Mouse (Mus musculus) limb, embryonic 14.5 days (tissue): ENCODE results near the gene Etfdh. TPM values are rescaled to one million over a fixed set of nuclear protein-coding genes. Genes with fewer than 3 reads are reported as not detected.
"Not testable (repeated sequence)": the region's sequence is repeated elsewhere in the genome, so short reads cannot be mapped to it uniquely, and the experiment has no call there.

ENCODE experiments used
- ATAC-seq: fragments of 200-750 bp; cut with Nextera tagmentation; 2 replicates; pipeline ENCODE4 v1.8.0; 2017; ENCODE audit warnings: low read depth, moderate number of reproducible peaks, moderate TSS enrichment; ENCODE audit not compliant: low FRiP score
- DNase-seq: peaks from one replicate; pipeline ENCODE4 v3.0.0-alpha.2; 2015; ENCODE audit warnings: low spot score
- H3K27ac ChIP-seq: fragments of 300-500 bp; sonication (generic); replicated peaks from 2 replicates; pipeline ENCODE4 v1.5.1; 2014; ENCODE audit warnings: low read depth, mild to moderate bottlenecking, low read length, moderate library complexity, mixed read lengths
- H3K27me3 ChIP-seq: fragments of 300-500 bp; sonication (generic); 2 replicates; pipeline ENCODE4 v1.6.1; 2014; ENCODE audit warnings: low read length, mixed read lengths; ENCODE audit not compliant: control insufficient read depth, insufficient read depth
- H3K36me3 ChIP-seq: fragments of 300-500 bp; sonication (generic); 2 replicates; pipeline ENCODE4 v1.6.1; 2014; ENCODE audit warnings: mild to moderate bottlenecking, low read length, moderate library complexity, mixed read lengths; ENCODE audit not compliant: control insufficient read depth, insufficient read depth
- H3K4me1 ChIP-seq: fragments of 300-500 bp; sonication (generic); 2 replicates; pipeline ENCODE4 v1.6.1; 2014; ENCODE audit warnings: antibody characterized with exemption, low read length, mixed read lengths; ENCODE audit not compliant: control insufficient read depth, insufficient read depth
- H3K4me2 ChIP-seq: fragments of 300-500 bp; sonication (generic); replicated peaks from 2 replicates; pipeline ENCODE4 v1.6.1; 2014; ENCODE audit warnings: low read depth, mild to moderate bottlenecking, low read length, moderate library complexity; ENCODE audit not compliant: severe bottlenecking
- H3K4me3 ChIP-seq: fragments of 300-500 bp; sonication (generic); replicated peaks from 2 replicates; pipeline ENCODE4 v1.5.1; 2014; ENCODE audit warnings: low read length
- H3K9ac ChIP-seq: fragments of 300-500 bp; sonication (generic); 2 replicates; pipeline ENCODE4 v1.6.1; 2014; ENCODE audit warnings: mild to moderate bottlenecking, low read depth, low read length, moderate library complexity; ENCODE audit not compliant: severe bottlenecking
- H3K9me3 ChIP-seq: fragments of 300-500 bp; sonication (generic); 2 replicates; pipeline ENCODE4 v1.6.1; 2016; ENCODE audit warnings: low read length; ENCODE audit not compliant: control insufficient read depth
- POLR2A ChIP-seq: fragments of 200-500 bp; IDR thresholded peaks from 2 replicates; pipeline ENCODE4 v1.8.0; 2012; ENCODE audit warnings: inconsistent platforms, mild to moderate bottlenecking, moderate library complexity, borderline replicate concordance; ENCODE audit not compliant: insufficient read depth, insufficient read length; ENCODE audit errors: extremely low read depth
- WGBS: fragments of 180-500 bp; shearing (Covaris S2); extraction: QIAGEN DNeasy Blood & Tissue Kit; methylation state at CpG from one replicate; pipeline ENCODE4 v1.1.7; 2014; 5-methylcytosine and 5-hydroxymethylcytosine counted together
- polyA plus RNA-seq, 2 experiments: library from polyadenylated mRNA; depleted of rRNA in 1 of 2; stranded (reverse) in 1 of 2; unstranded in 1 of 2; fragments of >200 nt; fragmentation: Nextera tagmentation in 1 of 2; extraction: Ambion mirVana in 1 of 2; gene quantifications; 2 replicates each; pipeline versions ENCODE4 v1.2.1 to v1.2.3; 2012 to 2014

Etfdh gene
- polyA plus RNA-seq, 2 experiments: 37.5 to 54.1 TPM

GRCm38 (mm10) chr3:79576865-79577264 is 52.4 kb downstream of the Etfdh start:
- 0 out of 2 replicates have a peak overlapping the region, but pooled peaks have one; percentile 16 for H3K9ac ChIP-seq
- H3K36me3 ChIP-seq: no peaks in the 10 kb centered on the region
- H3K4me3 ChIP-seq: no peak overlapping the region
- ATAC-seq (no peak), DNase-seq (no peak)
- no peaks in the 10 kb centered on the region for H3K9me3 ChIP-seq
- H3K27ac ChIP-seq: no peak overlapping the region
- 39% methylated on average over 5 of the region's 5 CpGs for WGBS
- H3K4me2 ChIP-seq: peak overlapping the region; percentile 17; the same call in 1 of the 2 replicates
- no peak for TF ChIP-seq POLR2A
- no peaks in the 10 kb centered on the region for H3K4me1 ChIP-seq
- H3K27me3 ChIP-seq: no peaks in the 10 kb centered on the region

GRCm38 (mm10) chr3:79576468-79576816 is 52.9 kb downstream of the Etfdh start:
- Histone ChIP-seq H3K4me1 (no peaks in the 10 kb centered on the region), H3K9ac (0 out of 2 replicates have a peak overlapping the region, but pooled peaks have one; percentile 16), H3K27me3 (no peaks in the 10 kb centered on the region), H3K9me3 (no peaks in the 10 kb centered on the region), H3K36me3 (no peaks in the 10 kb centered on the region), H3K4me3 (no peak overlapping the region), H3K27ac (no peak overlapping the region), H3K4me2 (peak overlapping the region; percentile 17; the same call in 1 of the 2 replicates)
- 9% methylated on average over 3 of the region's 3 CpGs for WGBS
- DNase-seq: no peak
- ATAC-seq: peak; percentile 14; the same call in 1 of the 2 replicates
- TF ChIP-seq POLR2A: no peak

GRCm38 (mm10) chr3:79575576-79576467 is 53.5 kb downstream of the Etfdh start:
- no peak for TF ChIP-seq POLR2A
- peak; percentile 47 for ATAC-seq
- WGBS: 28% methylated on average over 10 of the region's 10 CpGs

GRCm38 (mm10) chr3:79574336-79574735 is 55.0 kb downstream of the Etfdh start:
- H3K36me3 ChIP-seq: no peaks in the 10 kb centered on the region
- H3K4me2 ChIP-seq: no peak overlapping the region
- ATAC-seq (no peak), DNase-seq (no peak)
- no peaks in the 10 kb centered on the region for H3K4me1 ChIP-seq
- H3K9ac ChIP-seq: no peak overlapping the region
- no peaks in the 10 kb centered on the region for H3K9me3 ChIP-seq
- TF ChIP-seq POLR2A: no peak
- H3K27me3 ChIP-seq: no peaks in the 10 kb centered on the region
- no peak overlapping the region for H3K27ac ChIP-seq
- 88% methylated on average over 3 of the region's 3 CpGs for WGBS
- no peak overlapping the region for H3K4me3 ChIP-seq

More at GRCm38 (mm10) chr3:79575576-79576467, 53.5 kb downstream of the Etfdh start:
- DNase-seq: peak; percentile 63
- no peak overlapping the region for H3K9ac ChIP-seq
- H3K9me3 ChIP-seq: no peaks in the 10 kb centered on the region
- H3K36me3 ChIP-seq: no peaks in the 10 kb centered on the region
- peak overlapping the region; percentile 21 for H3K27ac ChIP-seq
- no peaks in the 10 kb centered on the region for H3K4me1 ChIP-seq
- H3K27me3 ChIP-seq: no peaks in the 10 kb centered on the region
- H3K4me2 ChIP-seq: peak overlapping the region; percentile 17; the same call in 1 of the 2 replicates
- H3K4me3 ChIP-seq: no peak overlapping the region

DNA sequence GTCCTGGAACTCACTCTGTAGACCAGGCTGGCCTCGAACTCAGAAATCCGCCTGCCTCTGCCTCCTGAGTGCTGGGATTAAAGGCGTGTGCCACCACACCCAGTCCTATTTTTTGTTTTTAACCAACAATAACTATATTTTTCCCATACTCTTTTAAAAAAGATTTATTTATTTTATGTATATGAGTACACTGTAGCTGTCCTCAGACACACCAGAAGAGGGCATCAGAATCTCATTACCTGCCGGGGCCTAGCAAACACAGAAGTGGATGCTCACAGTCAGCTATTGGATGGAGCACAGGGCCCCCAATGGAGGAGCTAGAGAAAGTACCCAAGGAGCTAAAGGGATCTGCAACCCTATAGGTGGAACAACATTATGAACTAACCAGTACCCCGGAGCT is 55.9 kb downstream of the Etfdh start:
- H3K4me3 ChIP-seq, ATAC-seq: not testable (repeated sequence)
- WGBS: 89% methylated on average over 5 of the region's 5 CpGs

More for the DNA sequence above, 55.9 kb downstream of the Etfdh start:
- not testable (repeated sequence) for H3K36me3 ChIP-seq, H3K27me3 ChIP-seq, H3K9me3 ChIP-seq, H3K4me2 ChIP-seq, H3K27ac ChIP-seq, DNase-seq, H3K9ac ChIP-seq, H3K4me1 ChIP-seq
